Mouse (Mus musculus) activated CD4-positive, CD25-positive, alpha-beta regulatory T cell, adult 9 weeks (primary cell): ENCODE data around the gene Cpt1c. TPM values are rescaled to one million over a fixed set of nuclear protein-coding genes. Genes with fewer than 3 reads are reported as not detected.

ENCODE experiments used
- polyA plus RNA-seq: library from polyadenylated mRNA; unstranded; fragments of 100-300 nt; shearing (Covaris generic); gene quantifications from one replicate; pipeline ENCODE4 v1.2.1, GENCODE M21; 2017

Gene Cpt1c
- 0.42 TPM for polyA plus RNA-seq

DNA sequence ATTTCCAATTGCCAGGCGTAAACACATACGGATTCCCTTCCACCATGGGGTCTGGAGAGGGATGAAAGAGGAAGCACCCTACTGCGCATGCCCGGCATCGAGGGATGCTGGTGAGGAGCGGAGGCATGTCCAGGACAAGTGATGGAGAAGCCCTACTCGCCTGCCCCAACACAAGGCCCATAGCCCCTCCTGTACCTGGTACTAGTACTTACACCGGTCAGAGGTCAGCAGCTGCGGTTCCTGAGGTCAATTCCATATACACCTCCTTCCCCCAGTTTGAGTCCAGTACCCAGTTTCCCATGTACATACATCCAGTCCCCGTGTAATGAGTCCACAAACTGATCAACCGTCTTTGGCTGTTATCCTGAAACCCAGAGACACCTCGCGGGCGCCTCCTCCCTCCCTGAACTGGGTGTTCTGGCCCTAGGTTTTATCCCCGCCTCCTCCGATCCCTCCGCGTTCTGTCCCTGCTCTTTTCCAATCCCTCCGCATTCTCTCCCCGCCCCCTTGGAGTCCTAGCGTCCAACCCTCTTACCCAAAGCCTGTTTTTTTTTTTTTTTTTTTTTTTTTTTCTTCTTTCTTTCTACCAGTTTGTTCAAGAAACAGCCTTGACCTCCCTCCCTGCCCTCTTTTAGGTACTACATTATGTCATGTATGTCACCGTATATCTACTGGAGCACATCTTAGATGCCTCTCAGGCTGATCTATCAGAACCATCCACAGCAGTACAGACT lies at the start of gene Cpt1c:
Cpt1c (minus strand) TSS at position 469 of the 734 bp plus-strand sequence.

DNA sequence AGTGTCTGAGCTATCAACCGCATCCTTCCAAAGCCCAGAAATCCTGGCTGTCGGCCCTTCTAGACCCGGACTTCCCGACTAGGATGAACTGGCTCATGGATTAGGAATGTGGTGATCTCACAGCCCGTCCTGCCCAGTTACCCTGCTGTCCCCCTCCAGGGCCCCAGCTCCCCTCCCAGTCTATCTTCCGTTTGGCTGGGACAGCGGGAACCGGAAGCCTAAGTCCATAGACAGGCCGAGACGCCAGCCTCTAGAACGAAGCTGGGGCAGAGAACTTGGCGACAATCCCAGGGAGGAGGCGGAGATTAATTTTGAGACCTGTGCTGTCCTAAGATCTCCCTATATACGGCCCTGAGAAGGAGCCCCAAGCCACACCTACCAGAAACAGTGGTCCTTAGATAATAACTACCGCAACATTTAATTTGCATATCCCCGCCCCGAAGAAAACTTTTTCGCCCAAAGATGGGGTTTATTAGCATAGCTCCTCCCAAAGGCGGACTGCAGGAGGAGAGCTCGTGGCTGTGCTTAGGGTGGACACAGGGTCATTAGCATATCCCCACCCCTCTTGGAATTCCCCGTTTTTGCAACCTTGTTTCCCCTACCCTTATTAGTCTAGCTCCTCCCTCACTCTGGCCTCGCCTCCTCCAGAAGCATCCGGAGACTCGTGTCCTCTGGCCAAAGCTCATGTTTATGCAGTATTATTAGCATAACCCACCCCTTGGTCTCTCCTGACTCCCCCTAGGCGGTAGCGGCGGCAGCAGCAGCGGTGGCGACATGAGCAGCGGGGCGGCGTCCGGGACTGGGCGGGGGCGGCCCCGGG lies 42.8 kb upstream of the Cpt1c start, which contains the start of gene Rras:
Rras (plus strand) TSS at position 720 of the 820 bp plus-strand sequence.

DNA sequence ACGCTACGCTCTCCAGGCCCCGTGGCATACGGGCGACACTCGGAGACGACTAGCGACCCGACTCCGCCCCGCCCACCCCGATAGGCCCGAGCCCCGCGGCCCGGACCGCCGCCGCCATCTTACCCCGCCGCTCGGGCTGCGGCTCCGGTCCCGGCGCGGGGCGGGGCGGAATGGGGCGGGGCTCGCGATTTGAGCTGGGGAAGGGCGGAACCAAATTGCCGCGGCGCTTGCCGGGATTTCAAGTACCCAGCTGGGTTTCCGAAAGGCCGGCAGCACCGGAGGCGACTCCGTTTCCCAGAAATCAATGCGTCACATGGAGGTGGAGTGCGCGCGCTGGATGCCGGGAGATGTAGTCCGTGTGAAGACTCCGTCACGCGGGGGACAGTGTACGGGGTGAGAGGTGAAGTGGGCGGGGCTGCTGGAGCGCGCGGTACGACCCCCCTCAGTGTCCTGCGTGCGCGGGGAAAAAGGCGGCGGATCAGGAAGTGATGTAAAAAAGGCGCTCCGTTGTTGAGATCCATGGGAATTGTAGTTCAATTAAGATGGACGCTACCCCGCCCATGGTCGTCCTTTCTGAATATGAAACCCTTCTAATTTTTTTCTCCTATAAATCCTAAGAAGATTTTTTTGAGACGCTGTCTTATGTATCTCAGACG lies 41.4 kb upstream of the Cpt1c start, which contains the start of gene Scaf1:
Scaf1 (minus strand) TSS at position 407 of the 656 bp plus-strand sequence.

DNA sequence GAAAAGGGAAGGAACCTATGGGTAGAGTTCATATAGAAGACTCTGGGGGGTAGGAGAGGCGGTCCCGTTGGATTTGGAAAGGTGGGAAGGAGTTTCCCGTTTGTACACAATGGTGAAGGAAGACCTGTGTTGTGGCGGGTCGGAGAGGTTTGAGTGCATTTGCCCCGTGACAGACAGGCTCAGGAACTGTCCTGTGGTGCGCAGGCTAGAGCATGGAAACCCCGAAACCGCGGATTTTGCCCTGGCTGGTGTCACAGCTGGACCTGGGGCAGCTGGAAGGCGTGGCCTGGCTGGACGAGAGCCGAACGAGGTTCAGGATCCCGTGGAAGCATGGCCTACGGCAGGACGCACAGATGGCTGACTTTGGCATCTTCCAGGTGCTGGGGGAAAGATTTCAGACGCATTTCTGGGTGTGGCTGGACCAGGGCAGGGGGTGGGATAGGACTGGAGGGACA lies 23.9 kb upstream of the Cpt1c start, which contains the start of gene Bcl2l12:
Bcl2l12 (minus strand) TSS at position 212 of the 455 bp plus-strand sequence.

DNA sequence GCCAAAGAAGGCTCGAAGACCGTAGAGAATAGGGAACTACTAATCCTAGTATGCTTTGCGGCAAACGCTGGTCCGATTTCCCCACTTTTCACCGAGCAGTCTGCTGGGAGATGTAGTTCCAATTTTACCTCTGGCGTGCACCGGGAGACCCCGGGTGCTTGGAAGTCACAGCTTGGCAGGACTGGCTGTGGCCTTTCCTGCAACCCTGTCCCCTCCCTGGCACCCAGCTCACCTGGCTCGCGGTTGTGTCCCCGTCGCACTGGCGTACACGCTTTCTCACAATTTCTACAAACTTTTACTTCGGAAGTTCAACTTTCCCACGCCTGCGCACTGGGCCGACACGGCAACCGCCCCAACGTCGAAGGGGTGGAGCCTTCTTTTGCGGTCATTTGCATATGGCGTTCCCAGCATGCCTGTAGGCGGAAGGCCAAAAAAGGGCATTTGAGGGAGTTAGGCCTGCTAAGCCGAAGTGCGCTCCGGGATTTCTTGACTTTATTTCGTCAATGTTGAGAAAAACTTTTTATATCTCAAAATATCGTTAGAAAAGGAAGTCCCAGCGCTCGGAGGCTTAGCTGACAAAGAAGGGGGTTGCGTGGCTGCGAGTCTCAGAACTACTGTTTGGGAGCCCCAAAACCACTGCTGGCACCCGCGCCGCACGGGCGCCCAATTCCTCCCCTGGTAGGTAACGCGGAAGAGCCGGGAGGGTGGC lies 22.7 kb upstream of the Cpt1c start, which contains the start of gene Irf3:
Irf3 (plus strand) TSS at position 418 of the 709 bp plus-strand sequence.

DNA sequence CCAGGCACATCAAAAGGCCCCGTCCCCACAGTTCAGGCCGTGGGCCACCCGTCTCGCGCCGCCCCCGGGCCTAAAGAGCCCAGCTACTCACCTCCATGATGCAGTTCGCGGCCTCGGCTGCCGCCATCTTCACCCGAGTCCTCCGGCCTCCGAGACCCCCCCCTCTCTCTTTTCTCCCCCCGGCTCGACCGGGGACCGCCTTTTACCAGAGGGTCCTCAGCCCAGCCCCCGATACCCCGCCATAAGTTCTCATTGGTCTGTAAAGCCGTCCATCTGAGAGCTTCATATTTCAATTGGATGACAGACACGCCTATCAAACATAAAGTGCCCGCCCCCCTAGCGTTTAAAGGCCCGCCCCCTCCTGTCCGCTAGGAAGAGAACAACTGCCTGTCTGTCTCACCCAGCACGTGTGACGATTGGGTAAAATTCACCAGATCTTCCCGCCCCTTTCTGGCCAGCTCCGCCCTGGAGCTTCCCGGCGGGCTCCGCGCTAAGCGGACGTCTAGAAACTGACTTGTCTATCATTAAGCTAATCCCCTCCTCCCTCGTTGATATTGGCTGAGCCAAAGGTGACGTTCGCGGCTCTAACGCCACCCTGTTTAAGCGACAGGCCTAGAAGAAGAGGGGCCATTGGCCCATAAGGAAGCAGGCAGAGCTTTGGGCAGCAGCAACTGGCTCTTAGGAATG lies 11.7 kb upstream of the Cpt1c start, which contains the start of gene Prmt1:
Prmt1 (minus strand) TSS at position 377 of the 687 bp plus-strand sequence.

DNA sequence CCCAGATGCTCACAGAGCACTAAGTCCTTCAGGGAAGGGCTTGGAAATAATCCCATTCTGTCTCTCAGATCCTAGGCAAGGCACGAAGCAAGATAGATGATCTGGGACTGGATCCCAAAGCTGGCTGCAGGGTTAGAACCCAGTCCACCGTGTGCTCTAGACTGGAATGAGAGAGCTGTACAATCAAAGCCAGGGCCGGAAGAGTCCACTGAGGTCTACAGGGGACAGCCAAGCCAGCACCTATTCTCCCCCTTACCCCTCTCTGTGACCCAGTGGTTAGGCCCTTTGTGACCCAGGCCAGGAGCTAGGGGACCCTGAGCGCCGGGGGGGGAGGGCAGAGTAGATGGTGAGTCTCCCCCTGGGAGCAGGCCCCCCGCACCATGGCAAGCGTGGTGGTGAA lies 31.7 kb downstream of the Cpt1c start, which contains the start of gene Tsks:
Tsks (plus strand) TSS at position 301 of the 400 bp plus-strand sequence.

DNA sequence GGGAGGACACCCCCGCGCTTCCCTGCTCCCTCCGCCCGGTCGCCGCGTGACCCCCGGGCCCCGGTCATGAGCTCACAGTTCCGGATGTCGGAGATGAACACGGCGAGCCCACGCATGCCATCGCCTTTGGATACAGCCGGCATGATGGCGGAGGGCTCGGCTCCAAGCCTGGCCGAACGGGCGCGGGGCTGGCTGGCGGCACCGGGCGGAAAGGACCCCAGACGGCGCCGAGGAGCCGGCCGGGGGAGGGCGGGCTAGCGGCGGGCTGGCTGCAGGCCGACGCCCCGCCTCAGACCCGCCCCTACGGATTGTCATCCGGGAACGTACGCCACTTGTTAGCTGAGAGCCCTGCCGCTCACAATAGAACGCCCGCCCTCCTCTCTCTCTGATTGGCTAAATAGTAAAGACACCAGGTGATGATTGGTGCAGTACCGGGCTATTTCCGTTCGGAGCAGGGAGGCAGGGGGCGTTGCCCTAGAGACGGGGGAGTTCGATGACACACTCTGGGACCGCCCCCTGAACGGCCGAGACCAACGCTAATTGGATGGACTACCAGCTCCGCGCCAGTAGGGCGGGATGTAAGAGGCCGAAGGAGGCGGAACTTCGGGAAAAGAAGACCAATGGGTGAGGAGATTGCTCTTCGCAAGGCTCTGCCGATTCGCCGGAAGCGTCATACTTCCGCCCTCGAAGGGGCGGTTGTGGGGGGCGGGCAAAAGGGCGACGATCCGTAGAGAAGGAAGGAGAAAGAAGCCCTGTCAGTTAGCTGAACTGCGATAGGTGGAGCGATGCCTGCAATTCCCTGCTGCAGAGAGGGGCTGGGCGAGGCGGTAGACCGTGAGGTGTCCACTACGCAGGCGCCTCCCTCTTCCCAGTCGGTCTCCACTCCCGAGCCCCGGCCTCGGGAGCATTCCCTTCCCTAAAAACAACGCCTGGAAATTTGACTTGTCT lies 45.2 kb downstream of the Cpt1c start, which contains the start of gene Ap2a1:
Ap2a1 (minus strand) TSS at position 293 of the 948 bp plus-strand sequence.

Other genes starting within 250 kb of the Cpt1c start
- 111 TPM for gene Vrk3, start 226.4 kb downstream of the Cpt1c start, polyA plus RNA-seq
- 0.57 TPM for gene Zfp473, start 223.8 kb downstream of the Cpt1c start, polyA plus RNA-seq
- 61.7 TPM for gene Nup62, start 158.8 kb downstream of the Cpt1c start, polyA plus RNA-seq
- gene Il4i1, start 158.5 kb downstream of the Cpt1c start, polyA plus RNA-seq: 2.9 TPM
- 0.42 TPM for gene Atf5, start 158.2 kb downstream of the Cpt1c start, polyA plus RNA-seq
- 17.3 TPM for gene Akt1s1, start 125.9 kb downstream of the Cpt1c start, polyA plus RNA-seq
- 97.4 TPM for gene Tbc1d17, start 125.8 kb downstream of the Cpt1c start, polyA plus RNA-seq
- gene Pnkp, start 117.7 kb downstream of the Cpt1c start, polyA plus RNA-seq: 93.3 TPM
- gene Ptov1, start 105.1 kb downstream of the Cpt1c start, polyA plus RNA-seq: 9.7 TPM
- gene Med25, start 82.1 kb downstream of the Cpt1c start, polyA plus RNA-seq: 40.3 TPM
- gene Fuz, start 78.8 kb downstream of the Cpt1c start, polyA plus RNA-seq: 48.2 TPM
- gene Ap2a1, start 45.4 kb downstream of the Cpt1c start, polyA plus RNA-seq: 33.7 TPM
- not detected for gene Tsks, start 31.6 kb downstream of the Cpt1c start, polyA plus RNA-seq
- gene Prmt1, start 11.7 kb upstream of the Cpt1c start, polyA plus RNA-seq: 182 TPM
- 257 TPM for gene Irf3, start 22.8 kb upstream of the Cpt1c start, polyA plus RNA-seq
- gene Bcl2l12, start 23.9 kb upstream of the Cpt1c start, polyA plus RNA-seq: 32.8 TPM
- 30.0 TPM for gene Scaf1, start 41.5 kb upstream of the Cpt1c start, polyA plus RNA-seq
- 8.7 TPM for gene Rras, start 43.1 kb upstream of the Cpt1c start, polyA plus RNA-seq
- gene Prr12, start 78.0 kb upstream of the Cpt1c start, polyA plus RNA-seq: 4.7 TPM
- 126 TPM for gene Nosip, start 87.6 kb upstream of the Cpt1c start, polyA plus RNA-seq
- gene Prrg2, start 87.8 kb upstream of the Cpt1c start, polyA plus RNA-seq: 3.9 TPM
- 124 TPM for gene Rcn3, start 117.4 kb upstream of the Cpt1c start, polyA plus RNA-seq
- 6.3 TPM for gene Fcgrt, start 129.0 kb upstream of the Cpt1c start, polyA plus RNA-seq
- 3,104 TPM for gene Rps11, start 149.6 kb upstream of the Cpt1c start, polyA plus RNA-seq
- gene Rpl13a, start 153.9 kb upstream of the Cpt1c start, polyA plus RNA-seq: 2,649 TPM
- gene Gm45713, start 161.4 kb upstream of the Cpt1c start, polyA plus RNA-seq: not detected
- 220 TPM for gene Flt3l, start 161.6 kb upstream of the Cpt1c start, polyA plus RNA-seq
- 55.1 TPM for gene Pih1d1, start 179.5 kb upstream of the Cpt1c start, polyA plus RNA-seq
- gene Aldh16a1, start 179.7 kb upstream of the Cpt1c start, polyA plus RNA-seq: 64.8 TPM
- not detected for gene Slc17a7, start 189.1 kb upstream of the Cpt1c start, polyA plus RNA-seq
- not detected for gene Gfy, start 204.7 kb upstream of the Cpt1c start, polyA plus RNA-seq
- not detected for gene Pth2, start 206.1 kb upstream of the Cpt1c start, polyA plus RNA-seq
- gene Ccdc155, start 230.0 kb upstream of the Cpt1c start, polyA plus RNA-seq: 0.12 TPM
- gene Dkkl1, start 237.3 kb upstream of the Cpt1c start, polyA plus RNA-seq: 16.3 TPM
- 3.0 TPM for gene Tead2, start 240.9 kb upstream of the Cpt1c start, polyA plus RNA-seq